Mouse (Mus musculus) left cerebral cortex, adult 9 months (tissue): ENCODE data around the gene Lmx1a.

ENCODE experiments used
- DNase-seq, 2 experiments: peaks; one replicate each; pipeline ENCODE4 v3.0.0; 2022; ENCODE audit warnings: low spot score in 2 of 2

Gene Lmx1a

GRCm38 (mm10) chr1:167689232-167689261 lies at the start of gene Lmx1a:
Gene Lmx1a (plus strand): TSS chr1:167689237.
- DNase-seq, result no peak

DNA sequence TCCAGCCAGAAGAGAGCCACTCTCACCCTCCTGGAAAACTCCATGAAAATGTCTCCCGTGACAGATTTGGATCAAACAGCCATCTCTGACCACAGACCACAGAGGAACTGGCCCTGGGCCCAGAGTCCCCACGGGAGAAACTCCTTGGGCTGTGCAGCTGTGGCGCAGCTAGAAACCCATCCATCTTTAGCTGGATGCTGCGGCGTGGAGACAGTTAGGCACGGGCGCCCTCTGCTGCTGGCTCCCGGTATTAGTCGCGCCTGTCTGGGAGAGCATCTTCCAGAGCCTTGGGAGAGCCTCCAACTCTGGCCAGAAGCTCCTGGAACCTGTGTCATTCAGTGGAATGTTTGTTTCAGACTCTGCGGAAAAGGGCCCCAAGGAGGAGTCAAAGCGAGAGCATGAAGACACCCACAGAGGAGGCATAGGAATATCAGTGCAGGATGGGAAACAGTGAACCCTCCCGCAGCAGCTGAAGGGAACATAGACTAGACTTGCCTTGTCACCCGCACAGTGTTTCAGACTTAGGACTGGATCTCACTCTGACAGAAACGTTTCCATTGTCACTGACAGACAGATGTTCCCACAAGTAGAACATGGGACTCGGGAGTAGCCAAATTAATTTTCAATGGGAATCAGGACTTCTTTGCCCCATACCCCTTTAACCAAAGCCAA lies 44.0 kb upstream of the Lmx1a start:
- DNase-seq, result peak in 1 of 2 experiments; percentile 90

DNA sequence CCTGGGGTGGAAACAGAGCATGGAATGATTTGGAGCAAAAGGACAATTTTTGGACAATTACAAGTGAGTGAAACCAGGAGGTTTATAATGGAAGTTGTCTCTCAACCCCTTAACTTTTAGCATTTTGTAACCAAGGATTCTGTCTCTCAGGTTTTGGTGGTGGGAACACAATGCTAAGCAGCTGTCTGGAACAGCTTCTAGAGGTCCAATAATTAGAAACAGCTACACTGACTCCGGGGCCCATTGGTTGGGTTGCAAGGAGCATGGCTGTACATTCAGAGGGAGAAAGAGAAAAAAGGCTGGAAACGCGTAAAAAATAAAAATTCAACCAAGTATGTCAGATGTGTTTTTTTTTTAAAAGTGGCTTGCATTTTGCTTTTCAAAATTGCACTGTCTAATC lies 40.4 kb upstream of the Lmx1a start:
- no peak for DNase-seq

DNA sequence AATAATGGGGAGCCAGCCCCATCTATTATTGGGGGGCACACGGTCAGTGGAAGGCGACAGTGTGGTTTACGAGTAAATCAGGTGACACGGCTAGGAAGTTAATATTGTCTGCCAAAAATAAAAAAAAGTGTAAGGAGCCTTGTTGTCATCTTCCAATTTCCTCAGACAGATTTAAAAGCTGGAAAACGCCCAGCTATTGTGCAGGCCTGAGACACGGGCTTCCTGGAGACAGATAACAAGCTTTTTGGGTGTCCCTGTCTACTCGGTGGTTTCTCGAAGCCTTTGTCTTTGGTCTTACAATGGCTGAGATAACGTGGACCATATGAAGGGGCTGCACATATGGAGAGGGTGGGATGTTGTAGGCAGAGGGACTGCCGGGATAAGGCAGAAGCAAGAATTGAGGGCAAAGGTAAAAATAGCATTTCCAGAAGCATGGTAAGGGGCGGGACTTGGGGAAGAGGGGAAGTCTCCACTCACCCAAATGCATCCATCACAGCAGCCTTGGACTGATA lies 39.9 kb upstream of the Lmx1a start:
- DNase-seq, result no peak

DNA sequence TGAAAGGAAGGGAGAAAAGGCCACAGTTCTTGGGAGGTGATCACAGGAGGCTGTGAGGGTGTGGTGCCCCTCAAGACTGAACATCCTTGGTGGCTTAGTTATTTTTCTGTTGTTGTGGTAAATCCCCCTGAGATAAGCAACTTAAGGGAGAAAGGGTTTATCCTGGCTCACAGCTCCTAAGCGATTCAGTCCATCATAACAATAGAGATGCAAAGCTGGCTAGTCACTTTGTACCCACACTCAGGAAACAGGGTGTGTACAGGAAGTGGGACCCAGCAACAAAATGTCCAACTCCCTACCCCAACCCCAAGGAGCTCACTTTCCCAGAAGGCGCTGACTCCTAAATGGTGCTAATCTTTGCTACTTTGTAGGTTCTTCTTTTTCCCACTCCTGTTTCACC lies 36.7 kb upstream of the Lmx1a start:
- no peak for DNase-seq

GRCm38 (mm10) chr1:167659065-167659464 lies 30.0 kb upstream of the Lmx1a start:
- no peak for DNase-seq

DNA sequence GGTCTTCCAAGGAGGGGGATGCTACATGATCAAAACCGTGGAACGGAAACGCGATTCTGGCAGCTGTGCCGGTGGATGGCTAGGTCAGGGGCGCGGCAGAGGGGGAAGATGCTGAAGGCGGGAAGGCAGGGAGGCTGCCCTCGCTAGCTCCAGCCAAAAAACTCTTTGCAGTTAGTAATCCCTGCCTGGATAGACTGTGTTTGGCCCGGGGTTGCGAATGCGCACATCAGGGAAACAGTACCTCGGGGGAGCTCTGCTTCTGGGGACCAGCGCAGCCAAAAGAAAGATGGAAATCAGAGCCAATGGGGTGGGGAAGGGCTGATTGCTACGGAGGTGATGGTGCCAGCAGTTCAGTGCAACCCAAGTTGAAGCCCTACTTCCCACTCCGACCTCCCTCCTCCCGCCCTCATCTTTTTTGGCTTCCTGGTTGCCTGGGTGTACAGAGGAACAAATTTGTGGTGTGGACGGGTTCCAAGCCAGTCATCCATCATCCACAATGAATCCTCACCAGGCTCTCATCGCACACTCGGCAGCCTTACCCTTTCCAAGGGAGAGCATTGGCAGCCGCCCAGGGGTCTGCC lies 28.4 kb upstream of the Lmx1a start:
- peak in 1 of 2 experiments; percentile 27 for DNase-seq

- DNase-seq, result no peak
Measured at GRCm38 (mm10) chr1:167661123-167661522, 27.9 kb upstream of the Lmx1a start.

DNA sequence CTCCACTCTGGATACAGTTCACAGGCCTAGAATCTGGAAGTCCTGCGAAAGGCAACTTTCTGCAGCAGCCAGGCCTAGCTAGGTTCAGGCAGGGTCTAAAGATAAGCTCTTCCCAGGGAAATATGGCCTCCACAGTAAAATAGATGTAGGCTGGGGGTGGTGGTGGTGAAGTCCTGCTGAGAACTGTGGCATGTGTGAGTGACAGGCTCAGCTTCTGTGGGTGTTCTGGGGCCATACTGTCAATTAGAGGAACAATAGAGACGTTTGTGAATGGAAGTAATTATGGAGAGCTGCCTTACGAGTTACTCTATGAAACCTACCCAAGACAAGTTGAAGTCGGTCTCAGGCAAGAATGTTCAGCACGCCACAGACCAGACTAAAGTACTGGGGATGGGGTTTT lies 25.9 kb upstream of the Lmx1a start:
- no peak for DNase-seq

DNA sequence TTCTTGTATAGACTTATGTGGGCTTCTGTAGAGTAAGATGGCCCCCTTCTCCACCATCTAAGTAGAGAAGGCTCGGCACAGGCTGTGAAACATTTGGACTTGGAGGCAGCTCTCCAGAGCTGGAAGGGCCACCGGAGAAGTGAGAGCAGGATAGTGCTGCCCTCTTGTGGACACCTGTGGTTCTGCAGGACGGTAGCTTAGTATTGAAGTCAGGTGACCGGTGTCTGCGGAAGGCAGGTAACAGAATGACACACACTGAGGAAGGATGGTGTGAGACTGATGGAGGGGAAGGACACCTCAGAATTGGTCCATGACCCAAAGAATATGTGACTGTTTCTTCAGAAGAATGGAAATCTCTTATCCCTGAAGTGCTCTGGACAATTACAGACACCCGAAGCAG lies 19.2 kb upstream of the Lmx1a start:
- DNase-seq, result peak in 1 of 2 experiments; percentile 63

- no peak for DNase-seq
Measured at GRCm38 (mm10) chr1:167672433-167672987, 16.5 kb upstream of the Lmx1a start.

GRCm38 (mm10) chr1:167679061-167679460 lies 10.0 kb upstream of the Lmx1a start:
- no peak for DNase-seq

GRCm38 (mm10) chr1:167688001-167688346 lies 1.1 kb upstream of the Lmx1a start:
- DNase-seq, result no peak

DNA sequence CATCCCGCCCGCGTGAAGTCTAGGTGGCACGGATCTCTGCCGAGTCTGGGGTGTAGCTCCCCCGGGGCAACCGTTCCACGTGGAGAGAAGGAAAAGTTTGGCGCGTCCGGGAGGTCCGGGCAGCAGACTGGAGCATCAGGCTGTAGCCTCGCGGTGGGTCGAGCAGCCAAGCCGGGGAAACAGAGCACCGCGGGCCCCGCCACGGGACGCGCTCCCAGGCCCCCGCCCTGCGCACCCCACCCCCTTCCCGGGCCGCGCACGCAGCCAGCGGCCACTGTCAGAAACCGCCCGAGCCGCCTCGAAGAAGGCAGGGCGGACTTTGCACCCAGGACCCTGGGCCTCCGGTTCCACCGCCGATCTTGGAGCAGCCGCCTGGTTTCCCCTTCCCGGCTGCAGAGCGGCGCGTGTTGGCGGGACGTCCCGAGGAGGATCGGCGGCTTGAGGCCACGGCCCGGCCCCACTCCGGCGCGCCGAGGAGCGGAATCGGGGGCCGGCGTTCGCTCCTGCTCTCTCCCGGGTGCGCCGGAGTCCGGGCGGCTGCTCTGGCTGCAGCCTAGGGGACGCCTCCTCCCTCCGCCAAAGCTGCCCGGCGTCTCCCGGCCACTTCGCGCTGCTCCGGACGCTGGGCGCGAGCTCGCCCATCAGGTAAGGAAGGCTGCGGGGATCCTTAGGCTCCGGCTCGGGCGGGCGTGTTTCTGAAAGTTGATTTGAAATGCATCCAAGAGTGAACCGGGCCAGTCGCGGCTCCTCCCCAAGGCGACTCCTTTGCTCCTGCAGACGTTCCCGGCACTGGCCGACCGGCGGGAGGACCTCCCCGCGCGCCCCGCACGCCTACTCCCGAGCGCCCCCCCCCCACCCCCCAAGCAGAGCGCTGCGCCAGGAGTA lies 448 bp upstream of the Lmx1a start:
- DNase-seq, result no peak

DNA sequence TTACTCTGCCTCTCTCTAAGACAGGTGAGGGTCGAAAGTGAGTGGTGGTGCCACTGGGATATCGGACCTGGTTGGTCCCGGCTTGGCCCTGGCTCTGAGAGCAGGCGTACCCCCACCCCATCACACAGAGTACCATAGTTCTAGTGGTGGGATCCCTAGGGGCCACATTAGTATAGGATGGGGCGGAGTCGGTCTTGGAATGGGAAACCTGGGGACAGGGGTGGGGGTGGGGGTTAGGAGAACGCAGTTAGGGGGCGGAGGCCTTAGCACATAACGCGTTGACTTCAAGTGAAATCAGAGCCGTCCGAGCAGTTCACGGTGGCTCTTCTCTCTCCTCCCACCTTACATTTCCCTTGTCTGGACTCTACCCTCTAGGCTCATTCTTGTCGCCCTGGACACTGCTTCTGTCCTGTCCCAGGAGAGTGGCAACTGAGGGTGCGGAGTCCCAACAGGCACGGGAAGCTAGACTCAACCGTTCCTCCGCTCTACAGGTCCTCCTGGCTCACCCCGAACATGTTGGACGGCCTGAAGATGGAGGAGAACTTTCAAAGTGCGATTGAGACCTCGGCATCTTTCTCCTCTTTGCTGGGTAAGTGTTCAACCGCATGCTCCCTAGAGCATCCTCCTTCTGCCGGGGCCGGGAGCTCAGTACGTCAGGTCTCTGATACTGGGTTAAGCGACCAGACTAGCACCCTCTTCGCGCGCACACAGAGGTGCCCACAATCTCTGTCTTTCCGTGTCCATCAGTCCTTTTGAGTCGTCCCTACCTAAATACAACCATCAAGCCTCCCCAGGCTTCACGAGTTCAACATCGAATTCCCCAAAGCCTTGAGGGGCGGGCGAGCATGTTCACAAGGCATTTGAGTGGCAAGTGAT lies 463 bp downstream of the Lmx1a start:
- no peak for DNase-seq

- no peak for DNase-seq
Measured at GRCm38 (mm10) chr1:167690138-167690710, 1.2 kb downstream of the Lmx1a start.

- no peak for DNase-seq
Measured at GRCm38 (mm10) chr1:167690716-167691550, 1.9 kb downstream of the Lmx1a start.

- no peak for DNase-seq
Measured at GRCm38 (mm10) chr1:167691911-167692682, 3.1 kb downstream of the Lmx1a start.

DNA sequence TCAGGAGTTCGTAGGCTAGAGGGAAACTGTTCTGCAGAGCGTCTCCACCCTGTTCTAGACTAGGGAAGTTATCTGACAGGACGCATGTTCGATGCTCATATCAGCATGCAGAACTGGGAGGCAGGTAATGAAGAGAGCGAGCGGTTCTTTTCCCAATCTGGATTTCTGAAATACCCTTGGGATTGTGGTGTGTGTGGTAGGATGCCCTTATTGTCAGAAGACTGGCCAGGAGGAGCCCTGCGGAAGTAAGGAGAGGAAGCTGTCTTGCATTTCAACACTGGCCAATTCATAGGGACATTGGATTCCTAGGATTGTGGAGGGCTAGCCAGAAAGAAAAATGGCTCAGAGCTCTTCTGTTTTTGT lies 3.6 kb downstream of the Lmx1a start:
- DNase-seq, result no peak
